9 mouse cellular contexts compared by ENCODE assay signal in the genomic region with DNA sequence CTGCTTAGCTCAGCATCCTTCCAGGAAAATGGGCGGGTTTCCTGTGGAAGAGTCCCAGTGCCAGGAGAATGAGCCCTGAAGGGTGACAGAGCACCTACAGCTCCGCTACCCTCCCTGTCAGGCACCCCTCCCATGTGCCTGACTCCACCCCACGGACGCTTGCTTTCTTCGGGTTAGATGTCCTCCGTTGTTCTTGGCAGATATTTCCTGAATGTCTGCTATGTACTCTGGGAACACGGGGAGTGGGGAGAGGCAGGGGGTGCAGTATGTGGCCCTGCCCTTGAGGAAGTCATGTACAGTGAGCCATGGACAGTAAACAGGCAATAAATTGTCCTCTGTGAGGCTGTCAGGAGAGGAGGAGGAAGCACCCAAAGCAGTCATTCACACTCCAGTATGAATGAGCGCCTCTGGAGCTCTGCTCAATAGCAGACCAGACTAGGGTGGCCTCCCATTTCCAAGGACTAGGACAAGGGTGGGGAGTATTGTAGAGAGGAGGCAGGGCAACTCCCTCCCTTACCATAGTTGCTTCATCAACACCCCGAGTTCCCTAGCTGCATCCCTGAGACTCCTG. TPM values are rescaled to one million over a fixed set of nuclear protein-coding genes. Genes with fewer than 3 reads are reported as not detected.
DNase-seq lines count a peak whose midpoint lies in the region; ATAC-seq and TF ChIP-seq lines count a peak whose summit lies in the region.
"Had no signal": no experiment of that assay in that cellular context is flagged by ENCODE, and none has a peak within 500 bp of the region (broad histone marks: within the 10 kb centered on the region; RNA-seq: fewer than 3 reads in every experiment).

No protein-coding gene starts in this region.

- 0 out of 2 replicates have a peak overlapping the region, but pooled peaks have one; percentile 5 for H3K4me2 ChIP-seq in embryonic facial prominence, embryonic 13.5 days
- peak overlapping the region; percentile 25; the same call in 1 of the 2 replicates for H3K4me2 ChIP-seq in intestine, embryonic 16.5 days (ENCODE audit: low read depth, low read length)
- H3K4me2 ChIP-seq in liver, embryonic 16.5 days (ENCODE audit: low read depth, low read length): no peak overlapping the region

- 56% methylated on average over 9 of the region's 9 CpGs for WGBS in embryonic facial prominence, embryonic 13.5 days
- WGBS in intestine, embryonic 16.5 days: 27% methylated on average over 9 of the region's 9 CpGs
- WGBS in liver, embryonic 16.5 days (ENCODE audit: insufficient replicate concordance): 32% methylated on average over 9 of the region's 9 CpGs
- 85% methylated on average over 9 of the region's 9 CpGs for WGBS in midbrain, embryonic 10.5 days
- 62% methylated on average over 9 of the region's 9 CpGs for WGBS in cerebellum, adult 2 months

- H3K4me1 ChIP-seq in embryonic facial prominence, embryonic 13.5 days: peaks cover 25% of the 10 kb centered on the region
- H3K4me1 ChIP-seq in intestine, embryonic 16.5 days (ENCODE audit: control insufficient read depth, insufficient read depth, low read length): peaks cover 30% of the 10 kb centered on the region
- H3K4me1 ChIP-seq in liver, embryonic 16.5 days (ENCODE audit: control insufficient read depth, low read depth, low read length): no peaks in the 10 kb centered on the region
- peaks cover 17% of the 10 kb centered on the region for H3K4me1 ChIP-seq in midbrain, embryonic 10.5 days
- no peaks in the 10 kb centered on the region for H3K4me1 ChIP-seq in cerebellum, adult 2 months (ENCODE audit: control insufficient read depth, insufficient read depth, low read length)

- no peak for TF ChIP-seq POLR2A in cerebellum, adult 2 months (IDR thresholded peaks at IDR 0.05; ENCODE audit: borderline replicate concordance, insufficient read depth, low read length)

- H3K4me3 ChIP-seq in embryonic facial prominence, embryonic 13.5 days: no peak overlapping the region
- H3K4me3 ChIP-seq in intestine, embryonic 16.5 days (ENCODE audit: low read length): no peak overlapping the region
- H3K4me3 ChIP-seq in liver, embryonic 16.5 days (ENCODE audit: low read depth, low read length): no peak overlapping the region
- no peak overlapping the region for H3K4me3 ChIP-seq in midbrain, embryonic 10.5 days
- no peak overlapping the region for H3K4me3 ChIP-seq in cerebellum, adult 2 months (replicated peaks; ENCODE audit: insufficient read depth, low read depth, low read length)

- H3K36me3 ChIP-seq in embryonic facial prominence, embryonic 13.5 days: no peaks in the 10 kb centered on the region
- H3K36me3 ChIP-seq in intestine, embryonic 16.5 days (ENCODE audit: control insufficient read depth, insufficient read depth, low read length): no peaks in the 10 kb centered on the region
- no peaks in the 10 kb centered on the region for H3K36me3 ChIP-seq in liver, embryonic 16.5 days (ENCODE audit: control insufficient read depth, insufficient read depth)
- no peaks in the 10 kb centered on the region for H3K36me3 ChIP-seq in midbrain, embryonic 10.5 days

- TF ChIP-seq CTCF in cerebellum, adult 2 months (IDR thresholded peaks at IDR 0.05; ENCODE audit: borderline replicate concordance, insufficient read depth, low read depth, low read length): no peak

- peak overlapping the region; percentile 85 for H3K27ac ChIP-seq in embryonic facial prominence, embryonic 13.5 days
- peak overlapping the region; percentile 79 for H3K27ac ChIP-seq in intestine, embryonic 16.5 days (ENCODE audit: low read length)
- no peak overlapping the region for H3K27ac ChIP-seq in liver, embryonic 16.5 days (ENCODE audit: low read length)
- no peak overlapping the region; the same call in 1 of the 2 replicates for H3K27ac ChIP-seq in midbrain, embryonic 10.5 days (replicated peaks)
- no peak overlapping the region for H3K27ac ChIP-seq in cerebellum, adult 2 months (ENCODE audit: insufficient read depth, low read length)
- H3K27ac ChIP-seq: macrophage had no signal

- peak; percentile 5; the same call in 1 of the 2 replicates for ATAC-seq in embryonic facial prominence, embryonic 13.5 days (ENCODE audit: insufficient number of reproducible peaks, insufficient read depth, low FRiP score, low TSS enrichment, low read depth)
- ATAC-seq in intestine, embryonic 16.5 days: peak; percentile 86
- ATAC-seq in liver, embryonic 16.5 days (ENCODE audit: low read depth): peak; percentile 30

- H3K9ac ChIP-seq in embryonic facial prominence, embryonic 13.5 days: no peak overlapping the region
- H3K9ac ChIP-seq in intestine, embryonic 16.5 days (ENCODE audit: low read depth, low read length): peak overlapping the region; percentile 50
- H3K9ac ChIP-seq in liver, embryonic 16.5 days (ENCODE audit: low read depth, low read length): no peak overlapping the region

- no peaks in the 10 kb centered on the region for H3K27me3 ChIP-seq in embryonic facial prominence, embryonic 13.5 days
- H3K27me3 ChIP-seq in intestine, embryonic 16.5 days (replicated peaks; ENCODE audit: control insufficient read depth, insufficient read depth, low read length): no peaks in the 10 kb centered on the region
- no peaks in the 10 kb centered on the region for H3K27me3 ChIP-seq in liver, embryonic 16.5 days (ENCODE audit: control insufficient read depth, insufficient read depth, low read depth, low read length)
- H3K27me3 ChIP-seq in midbrain, embryonic 10.5 days (ENCODE audit: low read depth, poor library complexity, severe bottlenecking): no peaks in the 10 kb centered on the region
- peaks cover 1% of the 10 kb centered on the region; the same call in 1 of the 2 replicates for H3K27me3 ChIP-seq in cerebellum, adult 2 months (ENCODE audit: control insufficient read depth, insufficient read depth, low read length)

- peak; percentile 31 for DNase-seq in Muller cell, postnatal 12 days (ENCODE audit: inconsistent ontology term)
- no peak for DNase-seq in midbrain, embryonic 10.5 days (ENCODE audit: low spot score)
- no peak for DNase-seq in frontal cortex, postnatal 25 days (ENCODE audit: low spot score in 2 of 2)
- no peak for DNase-seq in cerebellum, adult 2 months
- no peak for DNase-seq in spleen, adult 18-20 months

- H3K9me3 ChIP-seq in embryonic facial prominence, embryonic 13.5 days: no peaks in the 10 kb centered on the region
- H3K9me3 ChIP-seq in intestine, embryonic 16.5 days (ENCODE audit: control insufficient read depth, low read length): no peaks in the 10 kb centered on the region
- no peaks in the 10 kb centered on the region for H3K9me3 ChIP-seq in liver, embryonic 16.5 days (replicated peaks; ENCODE audit: control insufficient read depth, low read length)
- no peaks in the 10 kb centered on the region for H3K9me3 ChIP-seq in midbrain, embryonic 10.5 days (replicated peaks)

RNA-seq across cellular contexts. Expression of gene Cdkn1c, which starts 52.8 kb away (rescaled TPM):
- 873 and 944 TPM in 2 replicates for polyA plus RNA-seq in embryonic facial prominence, embryonic 13.5 days (2015; fragmentation: Nextera tagmentation; extraction: Ambion mirVana)
- 522 and 653 TPM in 2 replicates for polyA plus RNA-seq in intestine, embryonic 16.5 days (2015; fragmentation: Nextera tagmentation; extraction: Ambion mirVana)
- polyA plus RNA-seq in liver, embryonic 16.5 days (2015; fragmentation: Nextera tagmentation; extraction: Ambion mirVana): 143 and 173 TPM in 2 replicates
- 329 and 443 TPM in 2 replicates for polyA plus RNA-seq in midbrain, embryonic 10.5 days (2016; fragmentation: Nextera tagmentation; extraction: Ambion mirVana)
- 8.2 and 12.4 TPM in 2 replicates for polyA plus RNA-seq in cerebellum, adult 2 months (2012; rRNA removed)

Comparison
In these comparisons a context has a peak if more than half of its experiments do, and no peak if none do; other contexts are left out.
1. ATAC-seq: peak in every context shown above with its lines; median percentile 86 in intestine, embryonic 16.5 days; 30 in liver, embryonic 16.5 days; 5 in embryonic facial prominence, embryonic 13.5 days.
2. H3K27ac ChIP-seq: peak in embryonic facial prominence, embryonic 13.5 days (single experiment) and intestine, embryonic 16.5 days (single experiment); none in liver, embryonic 16.5 days (single experiment), midbrain, embryonic 10.5 days (single experiment) and cerebellum, adult 2 months (single experiment).
3. RNA of gene Cdkn1c, which starts 52.8 kb away (polyA plus RNA-seq): 873 to 944 TPM in embryonic facial prominence, embryonic 13.5 days, 522 to 653 TPM in intestine, embryonic 16.5 days, 329 to 443 TPM in midbrain, embryonic 10.5 days and 143 to 173 TPM in liver, embryonic 16.5 days; 8.2 to 12.4 TPM in cerebellum, adult 2 months; every median in the first group is over 10 times any median in the second.